24 mouse cellular contexts compared by ENCODE assay signal in the genomic region with DNA sequence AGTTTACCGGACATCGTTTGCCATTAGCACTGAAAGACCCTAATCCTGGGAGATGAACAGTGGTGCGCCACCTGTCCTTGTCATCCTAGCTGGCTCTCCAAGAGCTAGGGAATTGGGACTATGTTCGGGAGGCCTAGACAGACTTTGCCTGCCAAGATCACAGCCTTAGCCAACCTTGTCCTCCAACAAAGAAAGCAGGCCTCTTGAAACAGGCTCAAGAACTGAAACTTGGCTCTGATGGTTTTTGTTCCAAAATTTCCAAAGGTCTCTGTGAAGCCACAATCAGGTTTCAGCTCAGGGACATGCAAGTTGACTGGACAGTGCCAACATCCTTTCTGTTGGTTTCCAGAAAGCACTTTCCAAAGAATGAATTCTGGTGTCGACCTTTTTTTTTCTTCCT. TPM values are rescaled to one million over a fixed set of nuclear protein-coding genes. Genes with fewer than 3 reads are reported as not detected.
DNase-seq lines count a peak whose midpoint lies in the region; ATAC-seq and TF ChIP-seq lines count a peak whose summit lies in the region.
"Had no signal": no experiment of that assay in that cellular context is flagged by ENCODE, and none has a peak within 500 bp of the region (broad histone marks: within the 10 kb centered on the region; RNA-seq: fewer than 3 reads in every experiment).

No protein-coding gene starts in this region.

- no peak for TF ChIP-seq POLR2A in liver, adult 2 months (IDR thresholded peaks at IDR 0.05; ENCODE audit: extremely low read depth, insufficient read depth, low read length)

- H3K4me3 ChIP-seq in liver, adult 2 months (ENCODE audit: insufficient read depth, low read depth, low read length) = no peak overlapping the region
- no peak overlapping the region for H3K4me3 ChIP-seq in liver, embryonic 11.5 days (ENCODE audit: low read depth, low read length)
- H3K4me3 ChIP-seq: embryonic facial prominence, embryonic 12.5 days; erythroblast, embryonic 14.5 days; forebrain, embryonic 15.5 days; kidney, embryonic 15.5 days; limb, embryonic 13.5 days; liver, embryonic 15.5 days; megakaryocyte, embryonic 14.5 days; midbrain, embryonic 15.5 days; neural tube, embryonic 15.5 days had no signal

- 63% methylated on average over 5 of the region's 5 CpGs for WGBS in liver, adult 2 months
- WGBS in liver, embryonic 11.5 days = 88% methylated on average over 5 of the region's 5 CpGs

- no peak for TF ChIP-seq CTCF in liver, adult 2 months (IDR thresholded peaks at IDR 0.05; ENCODE audit: low read depth, low read length)

- ATAC-seq in liver, embryonic 11.5 days (replicated peaks; ENCODE audit: low FRiP score) = no peak
- ATAC-seq: forebrain, embryonic 15.5 days; hindbrain, embryonic 16.5 days; intestine, postnatal 0 days; midbrain, embryonic 15.5 days; Patski had no signal

- H3K36me3 ChIP-seq in liver, adult 2 months (ENCODE audit: control insufficient read depth, insufficient read depth, low read length) = peaks cover 8% of the 10 kb centered on the region
- H3K36me3 ChIP-seq in liver, embryonic 11.5 days (ENCODE audit: control insufficient read depth, insufficient read depth, low read length) = no peaks in the 10 kb centered on the region
- H3K36me3 ChIP-seq: embryonic facial prominence, embryonic 12.5 days; forebrain, embryonic 15.5 days; limb, embryonic 13.5 days; liver, embryonic 15.5 days; midbrain, embryonic 15.5 days; neural tube, embryonic 15.5 days had no signal

- peak overlapping the region; percentile 82 for H3K27ac ChIP-seq in liver, adult 2 months (replicated peaks; ENCODE audit: insufficient read depth, low read depth, low read length)
- no peak overlapping the region for H3K27ac ChIP-seq in liver, embryonic 11.5 days (ENCODE audit: low read depth, low read length)
- H3K27ac ChIP-seq: embryonic facial prominence, embryonic 12.5 days; forebrain, embryonic 15.5 days; kidney, embryonic 15.5 days; limb, embryonic 13.5 days; liver, embryonic 15.5 days; midbrain, embryonic 15.5 days; neural tube, embryonic 15.5 days had no signal

- H3K4me2 ChIP-seq in liver, embryonic 11.5 days = no peak overlapping the region
- H3K4me2 ChIP-seq: embryonic facial prominence, embryonic 12.5 days; forebrain, embryonic 15.5 days; heart, embryonic 11.5 days; kidney, embryonic 15.5 days; limb, embryonic 13.5 days; liver, embryonic 15.5 days; midbrain, embryonic 15.5 days; neural tube, embryonic 15.5 days had no signal

- H3K4me1 ChIP-seq in liver, adult 2 months (ENCODE audit: control insufficient read depth, insufficient read depth, low read length) = peaks cover 25% of the 10 kb centered on the region
- no peaks in the 10 kb centered on the region for H3K4me1 ChIP-seq in liver, embryonic 11.5 days (replicated peaks; ENCODE audit: control insufficient read depth, insufficient read depth, low read length)
- H3K4me1 ChIP-seq: midbrain, embryonic 15.5 days had no signal

- no peaks in the 10 kb centered on the region for H3K27me3 ChIP-seq in liver, adult 2 months (ENCODE audit: control insufficient read depth, insufficient read depth, low read length)
- H3K27me3 ChIP-seq in liver, embryonic 11.5 days (replicated peaks; ENCODE audit: control insufficient read depth, insufficient read depth, low read length) = no peaks in the 10 kb centered on the region
- H3K27me3 ChIP-seq: embryonic facial prominence, embryonic 12.5 days; forebrain, embryonic 15.5 days; kidney, embryonic 15.5 days; limb, embryonic 13.5 days; liver, embryonic 15.5 days; megakaryocyte, embryonic 14.5 days; midbrain, embryonic 15.5 days; neural tube, embryonic 15.5 days; Patski had no signal

- H3K79me2 ChIP-seq in liver, adult 2 months (ENCODE audit: control insufficient read depth, insufficient read depth, low read length) = no peaks in the 10 kb centered on the region

- H3K9ac ChIP-seq in liver, adult 2 months (ENCODE audit: low read depth, low read length) = no peak overlapping the region
- no peak overlapping the region for H3K9ac ChIP-seq in liver, embryonic 11.5 days (ENCODE audit: low read depth, low read length)
- H3K9ac ChIP-seq: embryonic facial prominence, embryonic 12.5 days; forebrain, embryonic 15.5 days; kidney, embryonic 15.5 days; limb, embryonic 13.5 days; liver, embryonic 15.5 days; midbrain, embryonic 15.5 days; neural tube, embryonic 15.5 days had no signal

- peak; percentile 42 for DNase-seq in adrenal gland, postnatal 10 days
- DNase-seq in adrenal gland, postnatal 36 days = no peak
- DNase-seq in gastrocnemius, postnatal 25 days = peak; percentile 31
- no peak for DNase-seq in gastrocnemius, adult 8-10 months (ENCODE audit: low spot score in 2 of 2)
- DNase-seq in liver, adult 2 months (ENCODE audit: extremely low read depth, low read depth, low spot score) = peak; percentile 82
- DNase-seq in liver, embryonic 11.5 days (ENCODE audit: low spot score) = no peak
- peak; percentile 37 for DNase-seq in skeletal muscle tissue, adult 2 months (ENCODE audit: low read depth, low spot score)
- DNase-seq in kidney, postnatal 10 days = no peak
- DNase-seq: adrenal gland, postnatal 25 days; cerebellum, adult 8-10 months; thymus, postnatal 14 days had no signal

- no peaks in the 10 kb centered on the region for H3K9me3 ChIP-seq in liver, embryonic 11.5 days (ENCODE audit: control insufficient read depth, low read length)
- H3K9me3 ChIP-seq: embryonic facial prominence, embryonic 12.5 days; forebrain, embryonic 15.5 days; kidney, embryonic 15.5 days; limb, embryonic 13.5 days; liver, embryonic 15.5 days; megakaryocyte, embryonic 14.5 days; midbrain, embryonic 15.5 days; neural tube, embryonic 15.5 days had no signal

RNA-seq across cellular contexts. Expression of a gene that starts 29.4 kb away (rescaled TPM):
- 10 to 100 TPM; 33.2 to 50.3 TPM for total RNA-seq in adrenal gland, postnatal 10 days (2021)
- 10 to 100 TPM; 49.2 to 52.9 TPM for total RNA-seq in adrenal gland, postnatal 36 days (2021)
- 1 to 10 TPM; 1.0 to 3.7 TPM for total RNA-seq in gastrocnemius, postnatal 25 days (2021)
- 1 to 10 TPM; 1.0 to 4.1 (median 2.4) TPM for total RNA-seq in gastrocnemius, adult 8-10 months (2022)
- total RNA-seq in liver, adult 2 months (2014; rRNA removed) = 19.8 and 23.8 TPM in 2 replicates
- 70.7 and 88.9 TPM in 2 replicates for polyA plus RNA-seq in liver, adult 2 months (2012; rRNA removed)
- polyA plus RNA-seq in liver, embryonic 11.5 days (2014; fragmentation: Nextera tagmentation; extraction: Ambion mirVana) = 49.1 and 50.2 TPM in 2 replicates

Comparison
In these comparisons a context has a peak if more than half of its experiments do, and no peak if none do; other contexts are left out.
1. DNase-seq: peak in adrenal gland, postnatal 10 days (single experiment), gastrocnemius, postnatal 25 days (single experiment), liver, adult 2 months (single experiment) and skeletal muscle tissue, adult 2 months (single experiment); none in adrenal gland, postnatal 36 days (0 of 2), gastrocnemius, adult 8-10 months (0 of 2), liver, embryonic 11.5 days (single experiment) and kidney, postnatal 10 days (single experiment).